Mouse (Mus musculus): ENCODE data around the gene Ddo. TPM values are rescaled to one million over a fixed set of nuclear protein-coding genes. Genes with fewer than 3 reads are reported as not detected.

Gene Ddo
- total RNA-seq, 4 experiments from 2014 or later: 18.4 to 26.4 (median 23.0) TPM

GRCm38 (mm10) chr10:40716296-40716695 lies 86.5 kb downstream of the Ddo start:
- no peak for DNase-seq (ENCODE audit: low spot score in 2 of 2)

- no peak for DNase-seq (ENCODE audit: low spot score in 2 of 2)
These were observed 86.9 kb downstream of the Ddo start for GRCm38 (mm10) chr10:40716713-40717112.

- no peak for DNase-seq (ENCODE audit: low spot score in 2 of 2)
These were observed 88.6 kb downstream of the Ddo start for GRCm38 (mm10) chr10:40718362-40718761.

GRCm38 (mm10) chr10:40719062-40719461 lies 89.3 kb downstream of the Ddo start:
- no peak for DNase-seq (ENCODE audit: low spot score in 2 of 2)

- DNase-seq (ENCODE audit: low spot score in 2 of 2): no peak
These were observed 91.1 kb downstream of the Ddo start for GRCm38 (mm10) chr10:40720883-40721282.

GRCm38 (mm10) chr10:40724342-40724741 lies 94.5 kb downstream of the Ddo start:
- no peak for DNase-seq (ENCODE audit: low spot score in 2 of 2)

- no peak for DNase-seq (ENCODE audit: low spot score in 2 of 2)
These were observed 95.3 kb downstream of the Ddo start for GRCm38 (mm10) chr10:40725066-40725465.

- DNase-seq (ENCODE audit: low spot score in 2 of 2): no peak
These were observed 95.7 kb downstream of the Ddo start for GRCm38 (mm10) chr10:40725471-40725870.

GRCm38 (mm10) chr10:40726288-40726902 lies 96.6 kb downstream of the Ddo start:
- no peak for DNase-seq (ENCODE audit: low spot score in 2 of 2)

- DNase-seq (ENCODE audit: low spot score in 2 of 2): no peak
These were observed 97.2 kb downstream of the Ddo start for GRCm38 (mm10) chr10:40726989-40727388.

GRCm38 (mm10) chr10:40730200-40730599 lies 100.4 kb downstream of the Ddo start:
- no peak for DNase-seq (ENCODE audit: low spot score in 2 of 2)

Other genes starting within 250 kb of the Ddo start
- gene Slc22a16, start 59.7 kb upstream of the Ddo start, total RNA-seq (2022): not detected
- gene Mettl24, start 53.3 kb downstream of the Ddo start, total RNA-seq (2022): 1 to 10 TPM in 1 of 4 experiments, under 1 TPM in 3; 0.53 to 1.3 (median 0.60) TPM

Measured in gastrocnemius, adult 8-10 months (tissue).